Mouse (Mus musculus) B cell, adult 2 months (primary cell): ENCODE results near the gene Slc25a21.

Source experiments
- DNase-seq, 2 experiments: peaks; one replicate each; pipeline ENCODE4 v3.0.0; 2022

The Slc25a21 gene

GRCm38 (mm10) chr12:57184401-57185147 is 12.7 kb downstream of the Slc25a21 start:
- no peak for DNase-seq

- DNase-seq = no peak
Measured at GRCm38 (mm10) chr12:57179465-57180188, 17.6 kb downstream of the Slc25a21 start.

- no peak for DNase-seq
Measured at GRCm38 (mm10) chr12:57178818-57179217, 18.5 kb downstream of the Slc25a21 start.

- DNase-seq = no peak
Measured at GRCm38 (mm10) chr12:57163294-57163693, 34.0 kb downstream of the Slc25a21 start.

- no peak for DNase-seq
Measured at GRCm38 (mm10) chr12:57162840-57163239, 34.4 kb downstream of the Slc25a21 start.

GRCm38 (mm10) chr12:57159904-57160303 is 37.4 kb downstream of the Slc25a21 start:
- no peak for DNase-seq

GRCm38 (mm10) chr12:57158266-57158665 is 39.0 kb downstream of the Slc25a21 start:
- no peak for DNase-seq

GRCm38 (mm10) chr12:57138937-57139336 is 58.3 kb downstream of the Slc25a21 start:
- no peak for DNase-seq

GRCm38 (mm10) chr12:57137809-57138208 is 59.5 kb downstream of the Slc25a21 start:
- DNase-seq = no peak

GRCm38 (mm10) chr12:57118602-57119001 is 78.7 kb downstream of the Slc25a21 start:
- DNase-seq = no peak

GRCm38 (mm10) chr12:57115516-57115915 is 81.8 kb downstream of the Slc25a21 start:
- DNase-seq = no peak

GRCm38 (mm10) chr12:57109363-57109762 is 87.9 kb downstream of the Slc25a21 start:
- DNase-seq = no peak

GRCm38 (mm10) chr12:57102322-57102721 is 95.0 kb downstream of the Slc25a21 start:
- DNase-seq = no peak

GRCm38 (mm10) chr12:57100549-57100948 is 96.7 kb downstream of the Slc25a21 start:
- DNase-seq = no peak

- no peak for DNase-seq
Measured at GRCm38 (mm10) chr12:57099066-57099465, 98.2 kb downstream of the Slc25a21 start.

- no peak for DNase-seq
Measured at GRCm38 (mm10) chr12:57098371-57098770, 98.9 kb downstream of the Slc25a21 start.

- no peak for DNase-seq
Measured at GRCm38 (mm10) chr12:57093107-57093506, 104.2 kb downstream of the Slc25a21 start.

- no peak for DNase-seq
Measured at GRCm38 (mm10) chr12:57084519-57084918, 112.8 kb downstream of the Slc25a21 start.

GRCm38 (mm10) chr12:57083533-57083932 is 113.7 kb downstream of the Slc25a21 start:
- no peak for DNase-seq

- DNase-seq = no peak
Measured at GRCm38 (mm10) chr12:57076606-57077005, 120.7 kb downstream of the Slc25a21 start.

- DNase-seq = no peak
Measured at GRCm38 (mm10) chr12:57072616-57073015, 124.7 kb downstream of the Slc25a21 start.

GRCm38 (mm10) chr12:57068607-57069006 is 128.7 kb downstream of the Slc25a21 start:
- DNase-seq = no peak

- no peak for DNase-seq
Measured at GRCm38 (mm10) chr12:57019737-57020136, 177.5 kb downstream of the Slc25a21 start.

- no peak for DNase-seq
Measured at GRCm38 (mm10) chr12:57016845-57017244, 180.4 kb downstream of the Slc25a21 start.
